Mouse (Mus musculus) retina, adult 2 months (tissue): ENCODE results near the gene Ms4a4c.
"Not testable (repeated sequence)": the region's sequence is repeated elsewhere in the genome, so short reads cannot be mapped to it uniquely, and the experiment has no call there.

Experiments
- DNase-seq: peaks from one replicate; pipeline ENCODE4 v3.0.0-alpha.2; 2012; ENCODE audit warnings: low read depth, low spot score

The Ms4a4c gene

DNA sequence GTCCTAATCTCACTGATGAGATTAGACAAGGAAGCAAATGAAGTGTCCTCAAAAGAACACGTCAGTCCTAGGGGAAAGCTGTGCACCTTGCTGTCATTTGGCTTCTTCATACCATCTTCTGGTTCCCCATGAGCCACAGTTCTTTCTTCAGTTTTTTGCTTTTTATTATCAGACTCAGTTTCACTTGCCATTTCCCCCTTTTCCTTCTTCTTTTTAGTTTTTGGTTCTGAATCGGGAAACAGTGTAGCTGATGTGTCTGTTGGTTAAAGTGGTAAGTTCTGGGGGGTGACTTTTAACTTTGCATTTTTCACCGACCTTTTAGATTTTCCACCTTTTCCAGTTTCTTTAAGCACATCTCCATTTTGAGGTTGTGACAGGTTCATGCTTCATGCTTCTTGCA, at the start of gene Ms4a4c:
TSS of gene Ms4a4c (plus strand) at position 244 of the 400 bp plus-strand sequence.
- no peak for DNase-seq

DNA sequence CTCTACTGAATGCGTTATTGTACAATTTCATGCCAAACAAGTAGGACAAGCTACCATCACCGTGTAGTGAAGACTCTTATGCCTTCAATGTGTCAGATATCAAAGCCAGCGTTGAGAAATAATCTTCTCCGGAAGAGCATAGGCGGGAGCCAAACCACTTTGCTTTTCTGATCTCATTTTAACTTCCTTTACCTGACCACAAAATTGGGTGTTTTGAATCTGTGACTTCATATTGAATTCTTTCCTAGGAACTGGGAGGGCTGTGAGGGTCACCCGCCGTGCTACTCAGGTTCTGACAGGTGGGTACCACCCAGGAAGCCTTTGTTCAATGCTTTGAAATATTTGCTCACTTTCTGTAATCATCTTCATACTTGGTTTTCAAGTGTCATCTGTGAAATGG, 48.8 kb upstream of the Ms4a4c start:
- DNase-seq: no peak

- no peak for DNase-seq
Observed at GRCm38 (mm10) chr19:11360106-11360505, 44.5 kb upstream of the Ms4a4c start.

GRCm38 (mm10) chr19:11362002-11362401, 42.6 kb upstream of the Ms4a4c start:
- no peak for DNase-seq

DNA sequence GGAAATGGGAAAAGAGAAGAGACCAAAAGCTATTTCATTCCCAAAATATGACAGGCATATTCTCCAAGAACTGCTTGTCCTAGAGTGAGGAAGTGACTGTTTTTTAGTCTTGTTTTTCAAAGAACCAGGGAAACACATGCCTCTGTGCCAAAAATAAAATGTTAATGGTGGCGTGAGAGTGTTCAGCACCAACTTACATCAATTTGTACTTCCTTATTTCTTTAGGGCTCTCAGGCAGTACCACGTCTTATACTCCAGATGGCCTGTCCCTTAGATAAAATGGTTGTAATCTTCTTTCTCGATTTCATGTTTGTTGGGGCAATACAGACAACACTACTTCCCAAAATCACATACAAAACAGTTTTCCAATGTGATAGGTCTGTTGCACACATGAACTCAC, 36.3 kb upstream of the Ms4a4c start:
- no peak for DNase-seq

DNA sequence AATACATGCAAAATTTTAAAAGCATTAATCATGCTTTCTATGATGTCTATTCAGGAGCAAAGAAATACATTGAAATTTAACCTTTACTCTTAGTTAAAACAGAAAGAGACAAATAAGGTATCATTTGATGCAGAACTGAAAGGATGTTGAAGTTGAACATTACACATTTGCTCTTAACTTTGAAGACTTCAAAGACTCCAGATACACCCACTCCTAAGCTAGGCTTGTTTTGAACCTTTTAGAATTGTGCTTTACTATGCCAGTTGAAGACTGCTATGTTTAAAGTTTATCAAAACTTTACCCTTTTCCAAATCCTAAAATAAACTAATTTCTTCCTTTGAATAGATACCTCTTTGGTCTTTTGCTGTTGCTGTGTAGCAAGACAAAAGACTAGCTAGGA, 33.4 kb upstream of the Ms4a4c start:
- no peak for DNase-seq

DNA sequence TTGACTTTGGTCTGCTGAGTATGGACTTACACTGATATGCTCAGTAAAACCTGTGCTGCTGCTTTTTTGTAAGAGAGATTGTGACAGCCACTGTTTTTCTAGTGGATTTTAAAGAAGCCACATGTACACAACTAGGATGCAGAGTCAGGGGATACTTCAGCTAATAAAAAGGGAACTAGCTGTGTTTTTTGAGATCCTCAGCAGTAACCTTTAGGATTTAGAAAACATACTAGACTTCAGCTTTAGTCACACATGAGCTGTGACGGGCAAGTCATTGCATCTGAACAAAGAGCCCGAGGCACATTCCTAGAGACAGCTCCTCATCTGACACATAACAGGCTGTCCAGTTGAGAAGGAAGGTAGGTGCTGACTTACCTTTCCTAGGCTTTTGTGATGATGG, 29.3 kb upstream of the Ms4a4c start, which contains the start of gene Ms4a4a:
TSS of gene Ms4a4a (plus strand) at position 251 of the 400 bp plus-strand sequence.
- no peak for DNase-seq

- DNase-seq: no peak
Observed at GRCm38 (mm10) chr19:11376399-11376798, 28.2 kb upstream of the Ms4a4c start.

- no peak for DNase-seq
Observed at GRCm38 (mm10) chr19:11387109-11387508, 17.5 kb upstream of the Ms4a4c start.

GRCm38 (mm10) chr19:11387685-11388084, 16.9 kb upstream of the Ms4a4c start:
- DNase-seq: no peak

GRCm38 (mm10) chr19:11388949-11389348, 15.6 kb upstream of the Ms4a4c start:
- DNase-seq: no peak

GRCm38 (mm10) chr19:11395769-11396168, 8.8 kb upstream of the Ms4a4c start:
- no peak for DNase-seq

- no peak for DNase-seq
Observed at GRCm38 (mm10) chr19:11407428-11407827, 2.9 kb downstream of the Ms4a4c start.

GRCm38 (mm10) chr19:11408591-11408990, 4.0 kb downstream of the Ms4a4c start:
- DNase-seq: no peak

DNA sequence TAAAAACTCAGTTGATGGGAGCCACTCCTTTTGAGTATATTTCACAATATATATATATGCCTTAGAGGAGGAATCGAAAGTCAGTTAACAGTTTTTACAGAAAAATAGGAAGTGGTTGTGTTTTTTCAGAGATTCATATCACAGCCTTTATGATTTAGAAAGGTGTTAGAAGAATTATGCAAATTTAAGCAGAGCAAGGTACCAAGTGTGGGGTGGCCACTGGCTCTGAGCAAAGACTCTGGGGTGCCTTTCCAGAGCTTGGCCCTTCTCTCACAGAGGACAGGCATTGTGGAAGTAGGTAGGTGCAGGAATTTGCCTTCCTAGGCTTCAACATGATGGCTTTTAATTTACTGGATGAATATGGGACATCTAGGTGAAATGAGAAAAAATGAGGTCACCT, 7.1 kb downstream of the Ms4a4c start:
- DNase-seq: no peak

- no peak for DNase-seq
Observed at GRCm38 (mm10) chr19:11414084-11414483, 9.5 kb downstream of the Ms4a4c start.

DNA sequence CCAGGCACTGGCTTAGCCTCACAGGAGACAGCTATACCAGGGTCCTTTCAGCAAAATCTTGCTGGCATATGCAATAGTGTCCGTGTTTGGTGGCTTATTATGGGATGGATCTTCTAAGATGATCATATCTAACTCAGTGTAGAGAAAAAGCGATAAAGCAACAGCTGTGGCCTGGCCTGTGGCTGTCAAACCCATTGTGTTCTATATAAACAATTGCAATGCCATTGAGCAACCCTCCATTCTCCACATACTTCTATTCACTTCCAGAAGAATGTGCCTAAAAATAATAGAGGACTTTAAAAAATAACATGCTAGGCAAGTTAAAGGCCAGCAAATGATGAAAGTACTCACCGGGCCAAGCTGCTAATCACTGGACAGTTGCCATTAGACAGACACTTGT, 11.0 kb downstream of the Ms4a4c start:
- no peak for DNase-seq

- DNase-seq: not testable (repeated sequence)
Observed at GRCm38 (mm10) chr19:11418865-11419264, 14.3 kb downstream of the Ms4a4c start.

- DNase-seq: not testable (repeated sequence)
Observed at GRCm38 (mm10) chr19:11431209-11431608, 26.6 kb downstream of the Ms4a4c start.

DNA sequence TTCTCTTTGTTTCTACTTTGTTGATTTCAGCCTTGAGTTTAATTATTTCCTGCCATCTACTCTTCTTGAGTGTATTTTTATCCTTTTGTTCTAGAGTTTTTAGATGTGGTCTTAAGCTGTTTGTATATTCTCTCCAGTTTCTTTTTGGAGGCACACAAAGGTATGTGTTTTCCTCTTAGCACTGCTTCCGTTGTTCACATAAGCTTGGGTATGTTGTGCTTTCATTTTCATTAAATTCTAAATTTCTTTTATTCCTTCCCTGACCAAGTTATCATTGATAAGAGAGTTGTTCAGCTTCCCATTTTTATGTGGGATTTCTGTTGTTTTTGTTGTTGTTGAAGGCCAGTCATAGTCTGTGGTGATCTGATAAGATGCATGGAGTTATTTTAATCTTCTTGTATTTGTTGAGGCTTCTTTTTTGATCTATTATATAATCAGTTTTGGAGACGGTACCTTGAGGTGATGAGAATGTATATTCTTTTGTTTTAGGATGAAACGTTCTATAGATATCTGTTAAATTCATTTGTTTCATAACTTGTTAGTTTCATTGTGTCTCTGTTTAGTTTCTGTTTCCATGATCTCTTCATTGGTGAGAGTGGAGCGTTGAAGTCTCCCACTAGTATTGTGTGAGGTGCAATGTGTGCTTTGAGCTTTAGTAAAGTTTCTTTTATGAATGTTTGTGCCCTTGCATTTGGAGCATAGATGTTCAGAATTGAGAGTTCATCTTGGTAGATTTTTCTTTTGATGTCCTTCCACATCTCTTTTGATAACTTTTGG, 30.7 kb downstream of the Ms4a4c start:
- no peak for DNase-seq

GRCm38 (mm10) chr19:11443338-11443737, 38.8 kb downstream of the Ms4a4c start, which contains the start of gene Ms4a4b:
Ms4a4b (plus strand) TSS chr19:11443553.
- DNase-seq: no peak

DNA sequence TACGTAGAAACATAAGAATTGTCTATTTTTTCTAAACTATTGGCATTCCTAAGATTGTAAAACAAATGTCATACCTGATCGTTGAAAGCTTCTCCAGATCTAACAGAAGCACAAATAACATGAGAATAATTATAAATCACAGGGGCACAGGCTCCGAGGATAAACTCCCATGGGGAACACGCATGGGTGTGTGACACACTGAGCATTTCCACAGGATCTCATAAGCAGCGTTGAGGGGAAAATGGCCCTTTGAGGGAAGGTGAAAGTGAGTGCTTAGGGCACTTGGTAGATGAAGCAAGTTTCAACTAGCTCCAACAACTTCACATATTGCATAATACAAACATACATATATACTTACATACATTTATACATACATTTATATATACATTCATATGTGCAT, 39.4 kb downstream of the Ms4a4c start:
- DNase-seq: no peak

DNA sequence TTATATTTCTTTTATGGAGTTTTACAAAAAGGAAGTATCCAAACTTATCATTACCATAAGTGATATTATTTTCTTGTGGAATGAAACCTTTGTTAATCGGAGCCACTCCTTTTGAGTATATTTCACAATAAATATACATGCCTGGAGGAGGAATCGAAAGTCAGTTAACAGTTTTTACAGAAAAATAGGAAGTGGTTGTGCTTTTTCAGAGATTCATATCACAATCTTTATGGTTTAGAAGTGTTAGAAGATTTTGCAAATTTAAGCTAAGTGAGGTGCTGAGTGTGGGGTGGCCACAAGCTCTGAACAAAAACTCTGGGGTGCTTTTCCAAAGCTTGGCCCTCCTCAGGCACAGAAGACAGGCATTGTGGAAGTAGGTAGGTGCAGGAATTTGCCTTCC, 42.7 kb downstream of the Ms4a4c start:
- DNase-seq: no peak

- not testable (repeated sequence) for DNase-seq
Observed at GRCm38 (mm10) chr19:11459041-11459440, 54.5 kb downstream of the Ms4a4c start.
